Mouse (Mus musculus) intestine, embryonic 15.5 days (tissue): ENCODE data around the gene Zfhx2. TPM values are rescaled to one million over a fixed set of nuclear protein-coding genes. Genes with fewer than 3 reads are reported as not detected.
A peak's percentile ranks its signal among the peaks of the same experiment; 100 is the strongest.

Experiments
- ATAC-seq: fragments of 200-750 bp; cut with Nextera tagmentation; 2 replicates; pipeline ENCODE4 v1.8.0; 2017; ENCODE audit warnings: moderate TSS enrichment, moderate library complexity
- H3K27ac ChIP-seq: fragments of 300-500 bp; sonication (generic); 2 replicates; pipeline ENCODE4 v1.5.1; 2015; ENCODE audit warnings: mild to moderate bottlenecking, inconsistent platforms
- H3K27me3 ChIP-seq: fragments of 300-500 bp; sonication (generic); replicated peaks from 2 replicates; pipeline ENCODE4 v1.6.1; 2015; ENCODE audit warnings: inconsistent platforms
- H3K36me3 ChIP-seq: fragments of 300-500 bp; sonication (generic); 2 replicates; pipeline ENCODE4 v1.6.1; 2015; ENCODE audit warnings: inconsistent platforms
- H3K4me1 ChIP-seq: fragments of 300-500 bp; sonication (generic); replicated peaks from 2 replicates; pipeline ENCODE4 v1.6.1; 2015; ENCODE audit warnings: inconsistent platforms
- H3K4me2 ChIP-seq: fragments of 300-500 bp; sonication (generic); replicated peaks from 2 replicates; pipeline ENCODE4 v1.6.1; 2015; ENCODE audit warnings: mild to moderate bottlenecking, inconsistent platforms
- H3K4me3 ChIP-seq: fragments of 300-500 bp; sonication (generic); replicated peaks from 2 replicates; pipeline ENCODE4 v1.5.1; 2015; ENCODE audit warnings: inconsistent platforms
- H3K9ac ChIP-seq: fragments of 300-500 bp; sonication (generic); 2 replicates; pipeline ENCODE4 v1.6.1; 2015; ENCODE audit warnings: inconsistent platforms
- H3K9me3 ChIP-seq: fragments of 300-500 bp; sonication (generic); 2 replicates; pipeline ENCODE4 v1.6.1; 2016; ENCODE audit warnings: inconsistent platforms
- WGBS: fragments of 180-500 bp; shearing (Covaris S2); methylation state at CpG from one replicate; pipeline ENCODE4 v1.1.7; 2015; 5-methylcytosine and 5-hydroxymethylcytosine counted together
- polyA plus RNA-seq: library from polyadenylated mRNA; unstranded; fragments of >200 nt; fragmentation: Nextera tagmentation; extraction: Ambion mirVana; gene quantifications from 2 replicates; pipeline ENCODE4 v1.2.1, GENCODE M21; 2015

Gene Zfhx2
- polyA plus RNA-seq, 1 experiment from 2014 or later, result 3.8 TPM

GRCm38 (mm10) chr14:55024236-55024635, 67.9 kb downstream of the Zfhx2 start:
- Histone ChIP-seq H3K4me1 (peaks cover 5% of the 10 kb centered on the region), H3K4me2 (no peak overlapping the region), H3K9me3 (no peaks in the 10 kb centered on the region), H3K36me3 (peaks cover 18% of the 10 kb centered on the region), H3K9ac (no peak overlapping the region), H3K27ac (no peak overlapping the region), H3K4me3 (no peak overlapping the region), H3K27me3 (no peaks in the 10 kb centered on the region)
- ATAC-seq, result no peak
- WGBS, result 68% methylated on average over 7 of the region's 7 CpGs

GRCm38 (mm10) chr14:55023011-55023410, 69.1 kb downstream of the Zfhx2 start:
- H3K4me1 ChIP-seq, result no peaks in the 10 kb centered on the region
- H3K9me3 ChIP-seq, result no peaks in the 10 kb centered on the region
- H3K36me3 ChIP-seq, result peaks cover 18% of the 10 kb centered on the region

GRCm38 (mm10) chr14:55020394-55020793, 71.7 kb downstream of the Zfhx2 start:
- peaks cover 22% of the 10 kb centered on the region for H3K36me3 ChIP-seq
- H3K9me3 ChIP-seq, result no peaks in the 10 kb centered on the region
- WGBS, result 90% methylated on average over 9 of the region's 9 CpGs
- H3K27ac ChIP-seq, result no peak overlapping the region
- no peak overlapping the region for H3K4me2 ChIP-seq
- no peak overlapping the region for H3K9ac ChIP-seq
- no peak overlapping the region for H3K4me3 ChIP-seq
- no peaks in the 10 kb centered on the region for H3K4me1 ChIP-seq
- ATAC-seq, result no peak
- H3K27me3 ChIP-seq, result no peaks in the 10 kb centered on the region

More at GRCm38 (mm10) chr14:55023011-55023410, 69.1 kb downstream of the Zfhx2 start:
- 91% methylated on average over 15 of the region's 15 CpGs for WGBS
- Histone ChIP-seq H3K27me3 (no peaks in the 10 kb centered on the region), H3K27ac (no peak overlapping the region), H3K4me3 (no peak overlapping the region), H3K9ac (no peak overlapping the region), H3K4me2 (no peak overlapping the region)
- no peak for ATAC-seq

GRCm38 (mm10) chr14:55016876-55017275, 75.2 kb downstream of the Zfhx2 start:
- Histone ChIP-seq H3K27ac (no peak overlapping the region), H3K9me3 (no peaks in the 10 kb centered on the region), H3K4me3 (no peak overlapping the region), H3K4me2 (no peak overlapping the region), H3K9ac (no peak overlapping the region), H3K4me1 (no peaks in the 10 kb centered on the region), H3K36me3 (peaks cover 16% of the 10 kb centered on the region), H3K27me3 (no peaks in the 10 kb centered on the region)
- ATAC-seq, result no peak
- 94% methylated on average over 16 of the region's 16 CpGs for WGBS

- Histone ChIP-seq H3K36me3 (0 out of 2 replicates have a peak, but pooled peaks cover 5% of the 10 kb centered on the region), H3K9me3 (no peaks in the 10 kb centered on the region), H3K4me1 (no peaks in the 10 kb centered on the region), H3K9ac (peak overlapping the region; percentile 74), H3K4me3 (peak overlapping the region; percentile 69), H3K27ac (peak overlapping the region; percentile 75), H3K4me2 (peak overlapping the region; percentile 66), H3K27me3 (no peaks in the 10 kb centered on the region)
- WGBS, result under 1% methylated on average over 17 of the region's 17 CpGs
- no peak for ATAC-seq
Measured at GRCm38 (mm10) chr14:55015767-55016111, 76.4 kb downstream of the Zfhx2 start.

GRCm38 (mm10) chr14:55014991-55015766, 76.9 kb downstream of the Zfhx2 start, which contains the start of gene Ngdn:
TSS of gene Ngdn (plus strand) at chr14:55015454.
- H3K4me3 ChIP-seq, result peak within 1 kb of the TSS; percentile 69
- H3K27ac ChIP-seq, result peak within 1 kb of the TSS; percentile 92
- WGBS, result under 1% methylated on average over 36 of the region's 36 CpGs
- ATAC-seq, result peak; percentile 98
- no peaks in the 10 kb centered on the region for H3K9me3 ChIP-seq
- no peaks in the 10 kb centered on the region for H3K4me1 ChIP-seq
- H3K4me2 ChIP-seq, result peak within 1 kb of the TSS; percentile 85
- peak within 1 kb of the TSS; percentile 74 for H3K9ac ChIP-seq
- H3K27me3 ChIP-seq, result no peaks in the 10 kb centered on the region
- 0 out of 2 replicates have a peak, but pooled peaks cover 5% of the 10 kb centered on the region for H3K36me3 ChIP-seq

- WGBS, result under 1% methylated on average over 27 of the region's 27 CpGs
- peak; percentile 73 for ATAC-seq
- peak overlapping the region; percentile 53 for H3K4me3 ChIP-seq
- no peaks in the 10 kb centered on the region for H3K9me3 ChIP-seq
- H3K27ac ChIP-seq, result peak overlapping the region; percentile 92
- 0 out of 2 replicates have a peak, but pooled peaks cover 5% of the 10 kb centered on the region for H3K36me3 ChIP-seq
- H3K4me1 ChIP-seq, result no peaks in the 10 kb centered on the region
- H3K27me3 ChIP-seq, result no peaks in the 10 kb centered on the region
- H3K9ac ChIP-seq, result peak overlapping the region; percentile 68
- peak overlapping the region; percentile 85 for H3K4me2 ChIP-seq
Measured at GRCm38 (mm10) chr14:55014591-55014990, 77.5 kb downstream of the Zfhx2 start.

- H3K4me2 ChIP-seq, result no peak overlapping the region
- H3K27ac ChIP-seq, result no peak overlapping the region
- no peak overlapping the region for H3K9ac ChIP-seq
- no peak for ATAC-seq
- no peaks in the 10 kb centered on the region for H3K36me3 ChIP-seq
- H3K4me3 ChIP-seq, result no peak overlapping the region
- 61% methylated on average over 4 of the region's 4 CpGs for WGBS
- no peaks in the 10 kb centered on the region for H3K4me1 ChIP-seq
- H3K27me3 ChIP-seq, result no peaks in the 10 kb centered on the region
- no peaks in the 10 kb centered on the region for H3K9me3 ChIP-seq
Measured at GRCm38 (mm10) chr14:55011116-55011515, 81.0 kb downstream of the Zfhx2 start.

Other genes starting within 250 kb of the Zfhx2 start
- 6.2 and 6.9 TPM in 2 replicates for gene Homez, start 221.4 kb downstream of the Zfhx2 start, polyA plus RNA-seq
- 2.3 TPM in 2 replicates for gene Ppp1r3e, start 214.8 kb downstream of the Zfhx2 start, polyA plus RNA-seq
- 3.6 and 4.7 TPM in 2 replicates for gene Bcl2l2, start 208.9 kb downstream of the Zfhx2 start, polyA plus RNA-seq
- gene Gm20521, start 208.9 kb downstream of the Zfhx2 start, polyA plus RNA-seq, result 0.34 and 0.35 TPM in 2 replicates
- 108 and 119 TPM in 2 replicates for gene Pabpn1, start 199.8 kb downstream of the Zfhx2 start, polyA plus RNA-seq
- 30.2 and 33.2 TPM in 2 replicates for gene Slc22a17, start 179.2 kb downstream of the Zfhx2 start, polyA plus RNA-seq
- 20.0 and 20.7 TPM in 2 replicates for gene Efs, start 166.2 kb downstream of the Zfhx2 start, polyA plus RNA-seq
- gene Il25, start 159.6 kb downstream of the Zfhx2 start, polyA plus RNA-seq, result not detected in 2 replicates
- 2.2 and 2.3 TPM in 2 replicates for gene Cmtm5, start 156.1 kb downstream of the Zfhx2 start, polyA plus RNA-seq
- 0.27 and 0.44 TPM in 2 replicates for gene Myh6, start 125.4 kb downstream of the Zfhx2 start, polyA plus RNA-seq
- not detected in 2 replicates for gene Gm17428, start 115.4 kb downstream of the Zfhx2 start, polyA plus RNA-seq
- 0.83 and 1.6 TPM in 2 replicates for gene Myh7, start 97.7 kb downstream of the Zfhx2 start, polyA plus RNA-seq
- gene Ngdn, start 76.9 kb downstream of the Zfhx2 start, polyA plus RNA-seq, result 83.1 and 84.9 TPM in 2 replicates
- 19.0 and 19.4 TPM in 2 replicates for gene Thtpa, start 2.5 kb upstream of the Zfhx2 start, polyA plus RNA-seq
- 71.9 and 73.9 TPM in 2 replicates for gene Ap1g2, start 14.3 kb upstream of the Zfhx2 start, polyA plus RNA-seq
- 1.6 and 1.7 TPM in 2 replicates for gene Jph4, start 24.6 kb upstream of the Zfhx2 start, polyA plus RNA-seq
- 0.15 and 0.21 TPM in 2 replicates for gene Dhrs2, start 129.7 kb upstream of the Zfhx2 start, polyA plus RNA-seq